Mouse (Mus musculus): Measurements from ENCODE around the gene Ski.

The Ski gene

GRCm38 (mm10) chr4:155176210-155176609 lies 46.2 kb downstream of the Ski start:
- peak; percentile 58 for DNase-seq (ENCODE audit: low read depth)

DNA sequence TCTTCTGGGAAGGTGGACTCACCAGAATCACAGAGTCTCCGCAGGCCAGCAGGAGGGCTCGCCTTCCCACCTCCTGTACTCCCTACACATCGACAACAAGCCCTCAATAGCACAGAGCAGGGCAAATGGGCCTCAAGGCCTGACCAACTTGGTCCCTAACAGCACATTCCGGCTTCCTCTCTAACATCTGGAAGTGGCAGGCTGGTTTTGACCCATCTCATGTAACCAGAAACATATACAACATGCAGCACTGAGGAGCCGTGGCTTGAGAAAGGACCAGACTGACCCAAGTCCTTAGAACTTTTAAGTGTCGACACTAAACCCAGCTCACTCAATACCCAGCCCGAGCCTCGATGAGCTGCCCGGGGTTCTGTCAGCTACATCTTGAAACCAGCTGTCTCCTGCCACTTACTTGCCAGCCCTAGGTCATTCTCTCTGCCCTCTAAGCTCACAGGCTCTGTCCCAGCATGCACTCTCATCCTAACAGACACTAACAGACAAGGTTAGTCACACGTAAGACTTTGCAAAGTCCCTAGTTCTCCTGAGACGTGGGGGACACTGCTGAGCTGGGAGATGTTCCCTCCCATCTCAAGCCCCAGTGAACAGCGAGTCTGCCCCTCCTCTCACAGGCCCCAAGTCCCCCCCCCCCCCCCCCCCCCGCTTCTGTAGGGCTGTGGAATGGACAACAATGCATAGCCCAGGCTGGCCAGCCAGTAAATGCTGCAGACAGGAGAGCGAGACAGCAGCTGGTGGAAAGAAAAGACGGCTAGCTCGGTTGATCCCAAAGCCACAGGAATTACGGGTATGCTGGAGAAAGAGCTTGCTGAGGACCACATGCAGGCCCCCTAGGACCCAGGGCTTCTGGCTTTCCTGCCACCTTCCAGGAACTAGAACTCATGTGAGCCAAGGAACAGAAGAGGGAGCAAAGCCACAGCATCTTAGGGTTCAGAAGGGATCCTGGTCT lies 48.3 kb downstream of the Ski start:
- peak; percentile 33 for DNase-seq (ENCODE audit: low read depth)

- peak; percentile 86 for DNase-seq (ENCODE audit: low read depth)
These were observed 49.2 kb downstream of the Ski start for GRCm38 (mm10) chr4:155172909-155173821.

DNA sequence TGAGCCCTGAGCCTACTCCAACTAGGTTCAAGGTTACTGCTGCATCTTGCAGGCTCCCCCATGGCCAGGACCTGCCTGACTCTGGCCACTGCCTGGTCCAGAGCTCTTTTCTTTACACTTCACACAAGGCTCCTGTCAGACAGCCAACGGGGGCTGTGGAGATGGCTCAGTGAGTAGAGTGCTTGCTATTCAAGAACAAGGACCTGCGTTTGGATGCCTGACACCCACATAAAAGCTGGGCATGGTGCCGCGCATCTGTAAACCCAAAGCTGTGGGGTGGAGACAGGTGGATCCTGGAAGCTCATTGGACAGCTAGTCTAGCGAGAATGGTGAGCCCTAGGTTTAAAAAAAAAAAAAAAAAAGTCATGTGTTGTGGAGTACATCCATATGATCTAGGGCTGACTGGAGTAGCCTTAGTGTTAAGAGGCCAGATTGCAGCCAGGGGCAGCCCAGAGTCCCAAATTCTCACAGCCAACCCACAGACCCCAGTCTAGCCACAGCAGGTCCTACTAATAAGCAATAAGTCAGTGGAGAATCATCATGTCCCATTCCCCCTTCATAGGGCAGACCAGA lies 50.3 kb downstream of the Ski start:
- no peak for DNase-seq (ENCODE audit: low read depth)

DNA sequence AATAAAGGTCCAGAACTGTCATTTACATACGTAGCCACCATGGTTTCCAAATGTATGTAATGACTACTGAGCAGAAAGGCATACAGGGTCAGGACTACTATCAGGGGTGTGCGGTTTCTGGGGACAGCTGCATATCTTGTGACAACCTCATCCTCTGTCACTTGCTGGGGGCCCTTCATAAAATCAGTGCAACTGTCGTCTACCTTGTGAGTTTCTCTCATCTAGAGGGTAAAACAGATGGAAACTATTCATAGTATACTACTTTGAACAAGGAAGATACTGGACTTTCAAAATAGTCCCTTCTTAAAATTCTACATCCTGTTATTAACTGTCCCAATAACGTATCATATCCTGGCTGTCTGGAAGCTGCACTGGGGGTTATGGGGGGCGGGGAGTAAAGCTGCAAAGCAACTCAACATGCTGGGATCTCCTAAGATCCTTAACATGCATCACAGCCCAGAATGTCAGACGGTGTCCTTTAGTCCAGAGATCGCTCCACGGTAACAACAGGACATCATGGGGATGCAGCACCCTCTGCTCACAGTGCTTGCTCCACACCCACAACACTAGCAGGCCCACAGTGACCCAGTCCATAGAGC lies 51.7 kb downstream of the Ski start:
- no peak for DNase-seq (ENCODE audit: low read depth)

GRCm38 (mm10) chr4:155168835-155169252 lies 53.5 kb downstream of the Ski start:
- DNase-seq (ENCODE audit: low read depth): peak; percentile 36

DNA sequence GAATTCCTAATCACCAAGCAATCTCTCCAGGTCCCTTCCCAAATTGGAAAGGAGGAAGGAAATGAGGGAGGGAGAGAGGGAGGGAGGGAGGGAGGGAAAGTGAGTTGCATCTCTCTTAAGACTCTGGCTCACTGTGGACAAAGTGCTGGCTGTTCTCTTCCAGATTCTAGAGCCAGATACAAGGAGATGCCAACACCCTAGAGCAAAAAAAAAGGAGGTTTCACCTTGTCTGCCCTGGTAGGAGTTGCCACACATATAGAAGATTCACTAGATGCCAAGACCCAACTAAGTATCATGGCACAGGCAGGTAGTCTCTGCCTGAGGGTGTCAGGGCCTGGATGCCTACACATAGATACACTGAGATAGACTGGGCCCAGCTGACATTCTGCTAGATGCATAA lies 56.5 kb downstream of the Ski start:
- DNase-seq (ENCODE audit: low read depth): no peak

- peak; percentile 95 for DNase-seq (ENCODE audit: low read depth)
These were observed 57.8 kb downstream of the Ski start for GRCm38 (mm10) chr4:155164550-155164949.

DNA sequence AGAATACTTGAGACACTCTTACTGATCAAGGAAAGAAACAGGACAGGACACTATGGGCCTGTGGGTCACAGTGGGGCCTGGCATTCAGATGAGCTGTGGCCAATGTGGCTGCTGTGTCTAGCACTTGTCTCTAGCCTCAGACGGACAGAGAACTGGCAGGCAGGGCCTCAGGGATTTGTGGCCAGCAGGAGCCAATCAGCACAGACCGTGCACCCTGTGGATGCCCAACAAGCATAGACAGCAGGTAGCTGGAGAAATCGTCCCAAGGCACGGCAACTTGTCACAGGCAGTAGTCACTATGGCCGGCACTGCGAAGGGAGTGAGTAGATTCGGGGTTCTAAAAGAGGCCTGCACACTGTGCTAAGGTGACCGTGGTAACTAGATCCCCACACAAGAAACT lies 58.7 kb downstream of the Ski start:
- peak; percentile 46 for DNase-seq (ENCODE audit: low read depth)

DNA sequence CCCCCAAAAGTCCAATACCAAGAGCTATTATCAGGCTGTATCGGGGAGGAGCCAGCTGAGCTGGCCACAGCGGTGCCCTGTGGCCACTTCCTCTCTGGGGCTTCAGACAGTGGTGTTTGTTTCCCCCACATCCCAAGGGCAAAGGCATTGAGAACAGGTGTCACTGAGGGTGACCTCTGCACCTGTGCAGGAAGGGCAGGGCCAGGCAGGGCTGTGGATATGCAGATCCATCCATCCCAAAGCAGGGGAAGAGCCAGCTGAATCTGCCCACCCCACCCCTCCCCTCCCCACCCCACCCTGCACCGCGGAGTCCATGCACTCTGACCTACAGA lies 59.1 kb downstream of the Ski start:
- peak; percentile 87 for DNase-seq (ENCODE audit: low read depth)

GRCm38 (mm10) chr4:155162433-155163319 lies 59.7 kb downstream of the Ski start:
- DNase-seq (ENCODE audit: low read depth): peak; percentile 87

DNA sequence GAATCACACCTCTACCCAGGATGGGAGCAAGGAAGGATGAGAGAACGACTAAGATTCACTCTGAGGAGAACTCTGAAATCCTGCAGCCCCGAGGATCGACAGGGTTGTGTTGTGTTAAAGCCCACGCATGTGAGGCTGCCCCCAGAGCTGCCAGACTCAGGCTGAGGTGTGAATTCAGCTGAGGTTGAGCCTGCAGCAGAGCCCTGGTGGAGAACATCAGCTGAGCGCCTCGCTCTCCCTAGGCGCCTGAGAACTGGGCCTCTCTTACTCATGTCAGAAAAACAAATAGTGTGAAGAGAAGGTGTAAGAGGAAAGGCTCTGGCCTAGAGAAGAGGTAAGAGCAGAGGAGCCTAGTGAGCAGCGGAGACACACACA lies 63.9 kb downstream of the Ski start:
- DNase-seq (ENCODE audit: low read depth): no peak

- DNase-seq (ENCODE audit: low read depth): no peak
These were observed 64.4 kb downstream of the Ski start for GRCm38 (mm10) chr4:155157871-155158542.

DNA sequence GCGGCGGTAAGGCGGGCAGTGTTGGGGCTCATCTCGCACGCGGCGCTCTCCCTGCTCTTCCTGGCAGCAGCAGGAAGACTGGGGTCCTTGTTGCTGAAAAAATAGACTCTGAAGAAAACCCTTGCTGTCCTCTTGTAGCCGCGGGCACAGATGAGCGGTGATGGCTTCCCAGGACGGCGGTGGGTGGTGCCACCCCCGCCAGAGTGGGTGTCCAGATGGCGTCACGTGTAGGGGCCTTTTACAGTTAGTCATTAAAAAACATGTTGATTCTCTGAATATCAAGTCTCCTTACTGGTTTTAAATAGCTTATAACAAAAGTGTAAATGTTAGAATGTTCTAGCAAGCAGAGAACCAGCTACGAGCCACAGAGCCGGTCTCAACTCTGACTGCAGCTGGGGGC lies 65.7 kb downstream of the Ski start:
- no peak for DNase-seq (ENCODE audit: low read depth)

DNA sequence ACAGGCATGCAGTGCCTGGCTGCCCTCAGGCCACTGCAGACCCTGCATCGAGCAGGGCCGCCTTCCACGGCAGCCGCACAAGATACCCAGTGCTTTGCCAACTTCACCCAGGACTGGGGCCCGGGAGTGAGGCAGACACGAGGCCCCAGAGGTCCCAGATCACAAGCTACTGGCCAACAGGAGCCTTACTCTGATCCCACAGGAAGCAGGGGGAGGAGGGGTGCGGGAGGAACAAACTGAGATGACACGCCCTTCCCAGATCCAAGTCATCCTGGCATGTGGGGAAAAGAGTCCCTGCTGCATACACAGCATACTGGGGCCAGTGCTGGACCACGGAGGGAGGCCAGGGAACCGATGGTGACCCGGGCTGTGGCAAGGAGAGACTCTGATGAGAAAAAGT lies 67.4 kb downstream of the Ski start:
- no peak for DNase-seq (ENCODE audit: low read depth)

DNA sequence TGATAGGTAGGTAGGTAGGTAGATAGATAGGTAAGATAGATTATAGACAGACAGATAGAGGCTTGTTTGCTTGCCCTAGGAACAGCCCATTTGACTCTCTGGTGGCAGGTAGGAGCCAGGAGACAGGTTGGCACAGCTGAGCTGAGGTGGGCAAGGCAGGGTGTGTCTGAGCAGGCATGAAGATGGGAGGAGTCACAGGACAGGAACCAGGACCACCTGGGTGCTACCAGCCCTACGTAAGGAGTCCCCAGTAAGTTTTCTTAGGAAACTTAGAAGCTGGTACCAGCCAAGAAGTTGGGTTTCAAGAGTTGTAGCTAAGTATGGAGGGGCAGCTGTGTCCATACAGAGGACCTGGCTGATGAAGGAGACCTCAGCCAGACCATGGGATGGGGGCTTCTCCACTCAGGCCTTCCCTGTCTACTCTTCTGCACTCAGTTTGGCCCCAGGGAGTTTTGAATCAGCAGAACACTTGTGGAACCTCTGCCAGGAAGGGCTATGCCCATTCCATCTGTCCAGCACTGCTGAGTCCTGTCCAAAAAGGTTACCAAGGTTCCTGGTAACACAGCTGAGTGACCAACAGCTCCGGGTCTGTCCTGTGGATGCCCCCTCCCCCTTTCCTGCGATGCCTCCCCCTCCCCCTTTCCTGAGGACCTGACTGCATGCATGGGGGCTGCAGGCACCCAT lies 68.9 kb downstream of the Ski start:
- DNase-seq (ENCODE audit: low read depth): no peak

GRCm38 (mm10) chr4:155152476-155152875 lies 69.9 kb downstream of the Ski start:
- no peak for DNase-seq (ENCODE audit: low read depth)

DNA sequence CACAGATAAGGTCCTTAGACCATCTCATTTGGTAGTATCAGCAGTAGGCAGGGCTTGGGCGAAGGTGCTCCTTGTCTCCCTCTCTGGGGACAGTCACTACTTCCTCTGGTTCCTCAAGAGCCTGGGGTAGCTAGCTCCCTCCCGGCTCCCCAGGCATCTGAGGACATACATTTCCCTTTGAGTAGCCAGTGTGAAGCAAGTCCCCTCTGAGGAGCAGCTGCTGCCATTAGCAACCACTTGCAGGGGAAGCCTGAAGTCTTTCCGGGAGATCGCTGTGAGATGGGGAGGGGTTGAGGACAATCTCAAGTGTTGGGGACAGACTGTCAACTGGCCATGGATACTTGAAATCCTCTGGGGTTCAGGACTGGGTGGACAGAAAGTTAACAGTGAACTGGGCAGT lies 70.5 kb downstream of the Ski start:
- DNase-seq (ENCODE audit: low read depth): no peak

GRCm38 (mm10) chr4:155151221-155151788 lies 71.1 kb downstream of the Ski start:
- DNase-seq (ENCODE audit: low read depth): no peak

All from 416B (cell line).